ENCODE assay signal across 8 mouse cellular contexts in genomic region chr15:97765090-97765794, GRCm38 (mm10). TPM values are rescaled to one million over a fixed set of nuclear protein-coding genes. Genes with fewer than 3 reads are reported as not detected.
DNase-seq lines count a peak whose midpoint lies in the region; ATAC-seq and TF ChIP-seq lines count a peak whose summit lies in the region.

No protein-coding gene starts in this region.

- no peak for DNase-seq in hindbrain, embryonic 10.5 days (ENCODE audit: low spot score)
- DNase-seq in hindbrain, embryonic 11.5 days (ENCODE audit: low spot score) = no peak
- DNase-seq in kidney, postnatal 10 days = peak; percentile 65
- DNase-seq in midbrain, postnatal 0 days (ENCODE audit: low spot score) = no peak
- DNase-seq in cerebellum, postnatal 25 days = no peak

- WGBS in hindbrain, embryonic 10.5 days = 30% methylated on average over 13 of the region's 13 CpGs
- WGBS in hindbrain, embryonic 11.5 days = 31% methylated on average over 13 of the region's 13 CpGs
- WGBS in forebrain, embryonic 16.5 days = 48% methylated on average over 13 of the region's 13 CpGs
- WGBS in midbrain, postnatal 0 days = 35% methylated on average over 13 of the region's 13 CpGs

- ATAC-seq in hindbrain, embryonic 11.5 days (ENCODE audit: low FRiP score) = no peak
- ATAC-seq in forebrain, embryonic 16.5 days = no peak
- no peak for ATAC-seq in midbrain, postnatal 0 days (ENCODE audit: low FRiP score)
- ATAC-seq in activated CD4-positive, CD25-positive, alpha-beta regulatory T cell, adult 4 months = no peak
- ATAC-seq in megakaryocyte-erythroid progenitor cell, adult 5-6 weeks (replicated peaks; ENCODE audit: low FRiP score, low TSS enrichment, poor library complexity, severe bottlenecking) = no peak

- peaks cover 70% of the 10 kb centered on the region for H3K4me1 ChIP-seq in hindbrain, embryonic 10.5 days (replicated peaks)
- H3K4me1 ChIP-seq in hindbrain, embryonic 11.5 days (replicated peaks; ENCODE audit: control insufficient read depth, insufficient read depth, low read length) = peaks cover 18% of the 10 kb centered on the region
- H3K4me1 ChIP-seq in forebrain, embryonic 16.5 days (replicated peaks; ENCODE audit: control insufficient read depth, insufficient read depth, low read length) = peaks cover 26% of the 10 kb centered on the region
- H3K4me1 ChIP-seq in midbrain, postnatal 0 days (ENCODE audit: insufficient read depth, low read length) = peaks cover 10% of the 10 kb centered on the region

- peaks cover 85% of the 10 kb centered on the region for H3K27me3 ChIP-seq in hindbrain, embryonic 10.5 days (ENCODE audit: insufficient read depth, poor library complexity, severe bottlenecking)
- H3K27me3 ChIP-seq in hindbrain, embryonic 11.5 days (ENCODE audit: control insufficient read depth, insufficient read depth, low read length) = peaks cover 25% of the 10 kb centered on the region
- H3K27me3 ChIP-seq in forebrain, embryonic 16.5 days (replicated peaks; ENCODE audit: control insufficient read depth, insufficient read depth, low read length) = 0 out of 2 replicates have a peak, but pooled peaks cover 5% of the 10 kb centered on the region
- H3K27me3 ChIP-seq in midbrain, postnatal 0 days (ENCODE audit: insufficient read depth, low read length) = 0 out of 2 replicates have a peak, but pooled peaks cover 8% of the 10 kb centered on the region

- H3K4me2 ChIP-seq in hindbrain, embryonic 11.5 days (replicated peaks; ENCODE audit: low read depth, low read length) = no peak overlapping the region
- peak overlapping the region; percentile 26 for H3K4me2 ChIP-seq in forebrain, embryonic 16.5 days (ENCODE audit: low read length)
- peak overlapping the region; percentile 66 for H3K4me2 ChIP-seq in midbrain, postnatal 0 days (ENCODE audit: low read depth, low read length, poor library complexity, severe bottlenecking)

- H3K27ac ChIP-seq in hindbrain, embryonic 10.5 days = 0 out of 2 replicates have a peak overlapping the region, but pooled peaks have one; percentile 72
- H3K27ac ChIP-seq in hindbrain, embryonic 11.5 days (ENCODE audit: low read depth, low read length) = no peak overlapping the region
- no peak overlapping the region for H3K27ac ChIP-seq in forebrain, embryonic 16.5 days (ENCODE audit: low read length)
- H3K27ac ChIP-seq in midbrain, postnatal 0 days (ENCODE audit: low read depth, low read length) = no peak overlapping the region

- H3K4me3 ChIP-seq in hindbrain, embryonic 10.5 days = peak overlapping the region; percentile 59; the same call in 1 of the 2 replicates
- H3K4me3 ChIP-seq in hindbrain, embryonic 11.5 days (ENCODE audit: low read depth, low read length) = no peak overlapping the region
- peak overlapping the region; percentile 11; the same call in 1 of the 2 replicates for H3K4me3 ChIP-seq in forebrain, embryonic 16.5 days (replicated peaks; ENCODE audit: low read length)
- peak overlapping the region; percentile 46 for H3K4me3 ChIP-seq in midbrain, postnatal 0 days (ENCODE audit: low read depth, low read length)

- TF ChIP-seq CTCF in midbrain, postnatal 0 days (IDR thresholded peaks at IDR 0.05) = no peak

- no peaks in the 10 kb centered on the region for H3K36me3 ChIP-seq in hindbrain, embryonic 10.5 days
- H3K36me3 ChIP-seq in hindbrain, embryonic 11.5 days (ENCODE audit: control insufficient read depth, insufficient read depth, low read length) = no peaks in the 10 kb centered on the region
- no peaks in the 10 kb centered on the region for H3K36me3 ChIP-seq in forebrain, embryonic 16.5 days (ENCODE audit: control insufficient read depth, insufficient read depth)
- peaks cover 3% of the 10 kb centered on the region for H3K36me3 ChIP-seq in midbrain, postnatal 0 days (ENCODE audit: insufficient read depth, low read length)

- H3K9ac ChIP-seq in hindbrain, embryonic 11.5 days (ENCODE audit: low read depth, low read length) = no peak overlapping the region
- no peak overlapping the region for H3K9ac ChIP-seq in forebrain, embryonic 16.5 days (replicated peaks; ENCODE audit: low read depth, low read length)
- H3K9ac ChIP-seq in midbrain, postnatal 0 days (replicated peaks; ENCODE audit: low read length, poor library complexity, severe bottlenecking) = 0 out of 2 replicates have a peak overlapping the region, but pooled peaks have one; percentile 36

- no peaks in the 10 kb centered on the region for H3K9me3 ChIP-seq in hindbrain, embryonic 10.5 days
- H3K9me3 ChIP-seq in hindbrain, embryonic 11.5 days (ENCODE audit: control insufficient read depth, low read length) = no peaks in the 10 kb centered on the region
- no peaks in the 10 kb centered on the region for H3K9me3 ChIP-seq in forebrain, embryonic 16.5 days (ENCODE audit: control insufficient read depth, low read length)
- H3K9me3 ChIP-seq in midbrain, postnatal 0 days (ENCODE audit: low read length) = no peaks in the 10 kb centered on the region

RNA-seq across cellular contexts. Expression of gene Rapgef3, which starts 2.5 kb away (rescaled TPM):
- 6.2 and 6.7 TPM in 2 replicates for polyA plus RNA-seq in hindbrain, embryonic 10.5 days (2016; fragmentation: Nextera tagmentation; extraction: Ambion mirVana)
- polyA plus RNA-seq in hindbrain, embryonic 11.5 days (2014; fragmentation: Nextera tagmentation; extraction: Ambion mirVana) = 3.6 and 4.0 TPM in 2 replicates
- polyA plus RNA-seq in forebrain, embryonic 16.5 days (2015; fragmentation: Nextera tagmentation; extraction: Ambion mirVana) = 8.9 and 13.3 TPM in 2 replicates
- total RNA-seq in midbrain, postnatal 0 days (2014; rRNA removed) = 34.9 and 39.7 TPM in 2 replicates
- 15.8 and 16.5 TPM in 2 replicates for polyA plus RNA-seq in midbrain, postnatal 0 days (2015; fragmentation: Nextera tagmentation; extraction: Ambion mirVana)
- polyA plus RNA-seq in activated CD4-positive, CD25-positive, alpha-beta regulatory T cell, adult 4 months (2017; shearing (Covaris generic)) = not detected
- 12.0 and 13.1 TPM in 2 replicates for total RNA-seq in megakaryocyte-erythroid progenitor cell, adult 5-6 weeks (2014; fragmentation: Nextera tagmentation)
- total RNA-seq in megakaryocyte-erythroid progenitor cell, adult 5-6 weeks (2017) = 6.8 and 8.2 TPM in 2 replicates

RNA-seq across cellular contexts. Expression of gene Slc48a1, which starts 13.1 kb away (rescaled TPM):
- polyA plus RNA-seq in hindbrain, embryonic 10.5 days (2016; fragmentation: Nextera tagmentation; extraction: Ambion mirVana) = 28.8 and 31.3 TPM in 2 replicates
- polyA plus RNA-seq in hindbrain, embryonic 11.5 days (2014; fragmentation: Nextera tagmentation; extraction: Ambion mirVana) = 28.1 and 28.4 TPM in 2 replicates
- polyA plus RNA-seq in forebrain, embryonic 16.5 days (2015; fragmentation: Nextera tagmentation; extraction: Ambion mirVana) = 72.9 and 78.2 TPM in 2 replicates
- total RNA-seq in midbrain, postnatal 0 days (2014; rRNA removed) = 61.5 and 78.8 TPM in 2 replicates
- polyA plus RNA-seq in midbrain, postnatal 0 days (2015; fragmentation: Nextera tagmentation; extraction: Ambion mirVana) = 152 and 173 TPM in 2 replicates
- polyA plus RNA-seq in activated CD4-positive, CD25-positive, alpha-beta regulatory T cell, adult 4 months (2017; shearing (Covaris generic)) = 10 to 100 TPM; 23.6 to 29.0 TPM
- total RNA-seq in megakaryocyte-erythroid progenitor cell, adult 5-6 weeks (2014; fragmentation: Nextera tagmentation) = 91.5 and 112 TPM in 2 replicates
- 53.7 and 72.6 TPM in 2 replicates for total RNA-seq in megakaryocyte-erythroid progenitor cell, adult 5-6 weeks (2017)

RNA-seq across cellular contexts. Expression of gene Endou, which starts 34.1 kb away (rescaled TPM):
- polyA plus RNA-seq in hindbrain, embryonic 10.5 days (2016; fragmentation: Nextera tagmentation; extraction: Ambion mirVana) = 0.07 and 0.08 TPM in 2 replicates
- polyA plus RNA-seq in hindbrain, embryonic 11.5 days (2014; fragmentation: Nextera tagmentation; extraction: Ambion mirVana) = 0.11 TPM in 1 of 2 replicates, not detected in the other
- polyA plus RNA-seq in forebrain, embryonic 16.5 days (2015; fragmentation: Nextera tagmentation; extraction: Ambion mirVana) = 0.18 and 0.42 TPM in 2 replicates
- total RNA-seq in midbrain, postnatal 0 days (2014; rRNA removed) = 0.33 and 0.66 TPM in 2 replicates
- 0.20 TPM in 2 replicates for polyA plus RNA-seq in midbrain, postnatal 0 days (2015; fragmentation: Nextera tagmentation; extraction: Ambion mirVana)
- polyA plus RNA-seq in activated CD4-positive, CD25-positive, alpha-beta regulatory T cell, adult 4 months (2017; shearing (Covaris generic)) = under 1 TPM in 1 of 2 experiments, not detected in 1; 0.33 TPM
- 0.87 TPM in 1 of 2 replicates, not detected in the other for total RNA-seq in megakaryocyte-erythroid progenitor cell, adult 5-6 weeks (2014; fragmentation: Nextera tagmentation)
- not detected in 2 replicates for total RNA-seq in megakaryocyte-erythroid progenitor cell, adult 5-6 weeks (2017)

RNA-seq across cellular contexts. Expression of gene Rpap3, which starts 59.6 kb away (rescaled TPM):
- polyA plus RNA-seq in hindbrain, embryonic 10.5 days (2016; fragmentation: Nextera tagmentation; extraction: Ambion mirVana) = 29.7 and 33.5 TPM in 2 replicates
- polyA plus RNA-seq in hindbrain, embryonic 11.5 days (2014; fragmentation: Nextera tagmentation; extraction: Ambion mirVana) = 44.1 and 49.2 TPM in 2 replicates
- polyA plus RNA-seq in forebrain, embryonic 16.5 days (2015; fragmentation: Nextera tagmentation; extraction: Ambion mirVana) = 31.7 and 35.5 TPM in 2 replicates
- total RNA-seq in midbrain, postnatal 0 days (2014; rRNA removed) = 21.8 and 35.2 TPM in 2 replicates
- 44.4 and 46.2 TPM in 2 replicates for polyA plus RNA-seq in midbrain, postnatal 0 days (2015; fragmentation: Nextera tagmentation; extraction: Ambion mirVana)
- polyA plus RNA-seq in activated CD4-positive, CD25-positive, alpha-beta regulatory T cell, adult 4 months (2017; shearing (Covaris generic)) = 10 to 100 TPM; 23.4 to 30.7 TPM
- 28.7 and 37.9 TPM in 2 replicates for total RNA-seq in megakaryocyte-erythroid progenitor cell, adult 5-6 weeks (2014; fragmentation: Nextera tagmentation)
- total RNA-seq in megakaryocyte-erythroid progenitor cell, adult 5-6 weeks (2017) = 43.5 and 48.6 TPM in 2 replicates
